Mouse (Mus musculus) embryonic fibroblast, embryonic 13.5 days (primary cell): ENCODE measurements at regions not wholly inside any gene's neighbourhood (a gene's known extent, or its start where the extent isn't known, plus 50 kb on each side); places are given as distances from the start of the nearest gene placed in this dataset.
"Not testable (repeated sequence)": the region's sequence is repeated elsewhere in the genome, so short reads cannot be mapped to it uniquely, and the experiment has no call there.

ENCODE experiments used
- H3K27ac ChIP-seq: 2 replicates; pipeline ENCODE4 v1.5.1; 2012; ENCODE audit warnings: low read length, control low read depth, inconsistent platforms; ENCODE audit not compliant: insufficient read depth
- H3K4me1 ChIP-seq: 2 replicates; pipeline ENCODE4 v1.6.1; 2011; ENCODE audit warnings: low read length; ENCODE audit not compliant: control insufficient read depth, insufficient read depth
- H3K4me3 ChIP-seq: 2 replicates; pipeline ENCODE4 v1.5.1; 2011; ENCODE audit warnings: mild to moderate bottlenecking, control low read depth, low read length; ENCODE audit not compliant: insufficient read depth
- CTCF ChIP-seq: IDR thresholded peaks from 2 replicates; pipeline ENCODE4 v1.5.1; 2011; ENCODE audit warnings: mild to moderate bottlenecking, control low read depth, low read length, moderate library complexity, borderline replicate concordance; ENCODE audit not compliant: insufficient read depth
- POLR2A ChIP-seq: IDR thresholded peaks from 2 replicates; pipeline ENCODE4 v1.6.1; 2011; ENCODE audit warnings: low read depth, mild to moderate bottlenecking, control low read depth, low read length, moderate library complexity

- TF ChIP-seq POLR2A, result no peak
- TF ChIP-seq CTCF, result no peak
- no peak overlapping the region for H3K4me3 ChIP-seq
These were observed 645.6 kb upstream of the Mms22l start for GRCm38 (mm10) chr4:23850640-23851039.

GRCm38 (mm10) chr4:23862437-23862836 is 633.8 kb upstream of the Mms22l start:
- no peak for TF ChIP-seq POLR2A
- TF ChIP-seq CTCF, result no peak
- Histone ChIP-seq H3K4me1 (no peaks in the 10 kb centered on the region), H3K27ac (no peak overlapping the region), H3K4me3 (no peak overlapping the region)

More at GRCm38 (mm10) chr4:23850640-23851039, 645.6 kb upstream of the Mms22l start:
- Histone ChIP-seq H3K27ac (no peak overlapping the region), H3K4me1 (no peaks in the 10 kb centered on the region)

DNA sequence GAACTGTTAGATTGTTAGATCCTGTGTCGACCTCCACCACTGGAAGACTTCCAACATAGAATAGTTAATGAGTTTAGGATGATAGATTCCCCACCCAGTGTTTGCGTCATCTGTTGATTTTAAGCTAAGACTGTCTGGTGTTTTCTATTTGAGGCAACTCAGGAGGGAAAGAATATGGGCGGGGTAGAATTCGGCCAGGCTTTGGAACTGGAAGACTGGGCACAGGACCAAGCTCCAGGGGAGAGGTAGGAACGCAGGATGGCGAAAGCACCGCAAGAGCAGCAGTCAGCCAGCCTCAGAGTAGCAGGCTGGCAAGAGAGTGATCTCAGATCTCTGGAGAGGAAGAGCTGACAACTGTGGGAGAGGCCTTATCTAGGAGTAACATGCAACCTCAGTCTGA is 616.2 kb upstream of the Mms22l start:
- H3K27ac ChIP-seq, result no peak overlapping the region
- no peak for TF ChIP-seq POLR2A
- no peak overlapping the region for H3K4me3 ChIP-seq
- H3K4me1 ChIP-seq, result no peaks in the 10 kb centered on the region

GRCm38 (mm10) chr4:23913396-23913795 is 582.9 kb upstream of the Mms22l start:
- 0 out of 2 replicates have a peak, but pooled peaks have one; percentile 2 for TF ChIP-seq CTCF
- TF ChIP-seq POLR2A, result no peak
- Histone ChIP-seq H3K27ac (no peak overlapping the region), H3K4me3 (no peak overlapping the region), H3K4me1 (no peaks in the 10 kb centered on the region)

DNA sequence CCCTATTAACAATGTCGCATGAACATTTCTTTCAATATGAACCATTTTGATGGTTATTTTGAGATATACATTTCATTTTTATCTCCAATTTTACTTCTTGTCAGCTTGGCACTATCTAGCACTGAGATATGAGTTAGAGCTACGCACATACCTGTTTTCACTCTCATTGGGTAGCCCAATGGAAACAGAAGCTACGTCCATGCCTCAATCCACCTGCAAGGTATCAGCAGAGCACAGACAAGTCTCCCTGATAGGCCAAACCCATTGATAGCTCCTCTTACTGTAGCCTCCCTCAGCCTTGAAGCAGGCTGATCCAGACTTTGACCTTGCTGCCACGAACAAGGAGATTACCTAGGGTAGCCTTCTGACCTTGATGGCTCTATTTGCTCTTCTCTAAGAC is 582.4 kb upstream of the Mms22l start:
- no peak overlapping the region for H3K4me3 ChIP-seq
- H3K27ac ChIP-seq, result no peak overlapping the region
- H3K4me1 ChIP-seq, result no peaks in the 10 kb centered on the region
- TF ChIP-seq POLR2A, result no peak
- TF ChIP-seq CTCF, result no peak

DNA sequence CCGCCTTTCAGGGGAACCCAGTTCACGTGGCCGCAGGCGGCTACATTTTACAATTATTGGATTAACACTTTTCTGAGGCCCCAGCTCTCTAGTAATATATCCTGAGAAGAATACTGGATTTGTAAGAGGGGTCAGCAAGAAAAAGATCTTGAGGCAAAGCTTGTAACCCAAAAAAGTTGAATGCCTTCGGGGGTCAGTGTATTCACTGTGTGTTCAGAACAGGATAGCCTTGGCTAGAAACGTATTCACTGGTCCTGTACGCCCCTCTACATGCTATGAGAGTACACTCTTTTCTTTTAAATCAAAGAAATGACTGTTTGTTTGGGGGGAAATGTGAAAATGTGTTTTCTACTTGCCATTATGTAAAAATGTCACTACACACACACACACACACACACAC is 581.8 kb upstream of the Mms22l start:
- Histone ChIP-seq H3K27ac (no peak overlapping the region), H3K4me1 (no peaks in the 10 kb centered on the region), H3K4me3 (no peak overlapping the region)
- TF ChIP-seq CTCF (no peak), POLR2A (no peak)

DNA sequence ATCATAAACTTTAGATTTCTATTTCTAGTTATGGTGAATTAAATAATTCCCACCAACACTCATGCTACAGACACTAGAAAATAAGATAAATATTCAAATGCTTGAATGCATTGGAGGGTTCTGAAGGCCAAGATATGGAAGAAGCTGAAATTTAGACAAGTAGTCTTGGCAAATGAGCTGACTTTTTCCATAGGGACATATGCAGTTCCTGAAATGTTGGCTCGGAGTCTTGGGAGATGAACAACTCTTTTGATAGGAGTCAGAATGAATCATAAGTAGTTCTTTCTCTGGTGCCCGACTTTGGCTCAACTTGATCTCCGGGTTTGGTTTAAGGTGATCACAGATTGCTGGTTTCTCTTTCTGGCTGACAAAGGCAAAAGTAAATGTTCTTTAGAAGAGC is 574.7 kb upstream of the Mms22l start:
- Histone ChIP-seq H3K4me3 (no peak overlapping the region), H3K4me1 (no peaks in the 10 kb centered on the region), H3K27ac (no peak overlapping the region)
- TF ChIP-seq POLR2A (no peak), CTCF (no peak)

DNA sequence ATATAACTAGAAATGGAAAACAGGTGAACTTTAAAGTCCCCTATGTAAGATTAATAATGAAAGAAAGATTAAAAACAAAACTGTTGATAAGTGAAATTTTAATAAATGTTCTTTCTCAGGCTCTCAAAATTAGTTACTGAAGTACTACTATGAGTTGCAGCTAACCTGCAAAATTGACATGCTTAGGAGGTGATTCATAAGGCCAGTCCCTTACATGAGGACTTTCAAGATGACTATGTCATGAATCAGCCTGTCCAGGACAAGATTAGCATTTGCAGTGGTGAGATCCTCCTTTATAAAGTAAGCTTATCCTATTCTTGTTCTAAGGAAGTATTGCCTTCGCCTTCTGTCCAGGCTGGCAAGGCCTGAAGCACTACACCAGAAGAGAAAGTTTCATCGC is 542.1 kb upstream of the Mms22l start:
- peaks cover 3% of the 10 kb centered on the region; the same call in 1 of the 2 replicates for H3K4me1 ChIP-seq
- TF ChIP-seq CTCF, result no peak
- TF ChIP-seq POLR2A, result no peak

GRCm38 (mm10) chr4:23982193-23982592 is 514.1 kb upstream of the Mms22l start:
- not testable (repeated sequence) for H3K4me3 ChIP-seq, H3K27ac ChIP-seq, H3K4me1 ChIP-seq

More for the DNA sequence above, 542.1 kb upstream of the Mms22l start:
- Histone ChIP-seq H3K27ac (no peak overlapping the region), H3K4me3 (no peak overlapping the region)

GRCm38 (mm10) chr4:23982790-23983451 is 513.3 kb upstream of the Mms22l start:
- Histone ChIP-seq H3K4me3 (no peak overlapping the region), H3K27ac (no peak overlapping the region), H3K4me1 (no peaks in the 10 kb centered on the region)
- no peak for TF ChIP-seq CTCF
- TF ChIP-seq POLR2A, result no peak

DNA sequence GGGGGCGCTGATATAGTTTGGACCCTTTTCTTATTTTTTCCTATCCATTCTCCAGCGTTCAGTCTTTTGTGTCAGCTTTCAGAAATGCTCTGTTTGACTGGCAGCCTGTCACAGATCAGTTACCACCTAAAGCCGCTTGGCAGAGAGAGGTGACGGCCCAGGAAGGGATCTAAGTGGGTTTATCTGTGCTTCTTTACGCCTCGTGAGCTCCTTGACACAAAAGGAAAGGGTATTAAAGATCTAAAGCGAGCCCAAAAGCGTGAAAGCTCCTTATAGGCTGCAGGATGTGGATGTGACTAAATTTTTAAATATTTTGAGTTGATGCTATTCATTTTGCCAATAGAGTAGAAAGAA is 512.8 kb upstream of the Mms22l start:
- Histone ChIP-seq H3K4me1 (no peaks in the 10 kb centered on the region), H3K4me3 (no peak overlapping the region), H3K27ac (no peak overlapping the region)
- TF ChIP-seq CTCF (no peak), POLR2A (no peak)
